Mouse (Mus musculus) neural tube, embryonic 13.5 days (tissue): ENCODE data around the gene Gba. TPM values are rescaled to one million over a fixed set of nuclear protein-coding genes. Genes with fewer than 3 reads are reported as not detected.

Source experiments
- ATAC-seq: fragments of 200-750 bp; cut with Nextera tagmentation; 2 replicates; pipeline ENCODE4 v1.8.0; 2017; ENCODE audit warnings: low read depth, mild to moderate bottlenecking, moderate TSS enrichment, moderate library complexity
- H3K27ac ChIP-seq: fragments of 300-500 bp; sonication (generic); replicated peaks from 2 replicates; pipeline ENCODE4 v1.5.1; 2015; ENCODE audit warnings: moderate library complexity, mild to moderate bottlenecking, inconsistent platforms
- H3K27me3 ChIP-seq: fragments of 300-500 bp; sonication (generic); 2 replicates; pipeline ENCODE4 v1.6.1; 2015; ENCODE audit warnings: mild to moderate bottlenecking, inconsistent platforms
- H3K36me3 ChIP-seq: fragments of 300-500 bp; sonication (generic); 2 replicates; pipeline ENCODE4 v1.6.1; 2015; ENCODE audit warnings: mild to moderate bottlenecking, inconsistent platforms
- H3K4me1 ChIP-seq: fragments of 300-500 bp; sonication (generic); replicated peaks from 2 replicates; pipeline ENCODE4 v1.6.1; 2015; ENCODE audit warnings: inconsistent platforms
- H3K4me2 ChIP-seq: fragments of 300-500 bp; sonication (generic); 2 replicates; pipeline ENCODE4 v1.6.1; 2015; ENCODE audit warnings: inconsistent platforms, mild to moderate bottlenecking, moderate library complexity
- H3K4me3 ChIP-seq: fragments of 300-500 bp; sonication (generic); 2 replicates; pipeline ENCODE4 v1.5.1; 2015; ENCODE audit warnings: mild to moderate bottlenecking, inconsistent platforms
- H3K9ac ChIP-seq: fragments of 300-500 bp; sonication (generic); 2 replicates; pipeline ENCODE4 v1.6.1; 2015; ENCODE audit warnings: moderate library complexity, mild to moderate bottlenecking, inconsistent platforms
- H3K9me3 ChIP-seq: fragments of 300-500 bp; sonication (generic); 2 replicates; pipeline ENCODE4 v1.6.1; 2016; ENCODE audit warnings: inconsistent platforms
- WGBS: fragments of 180-500 bp; shearing (Covaris S2); methylation state at CpG from one replicate; pipeline ENCODE4 v1.1.7; 2015; 5-methylcytosine and 5-hydroxymethylcytosine counted together
- microRNA counts: library from miRNA; unstranded; fragments of <30 nt; microRNA quantifications from one replicate; lab custom pipeline; 2016
- microRNA-seq: library from miRNA; unstranded; fragments of <30 nt; microRNA quantifications from one replicate; pipeline ENCODE4, GENCODE M21; 2016
- polyA plus RNA-seq: library from polyadenylated mRNA; unstranded; fragments of >200 nt; fragmentation: Nextera tagmentation; extraction: Ambion mirVana; gene quantifications from 2 replicates; pipeline ENCODE4 v1.2.1, GENCODE M21; 2015

Gene Gba
- polyA plus RNA-seq, 1 experiment from 2014 or later, result 50.0 TPM

- Histone ChIP-seq H3K4me2 (no peak overlapping the region), H3K4me1 (peaks cover 40% of the 10 kb centered on the region), H3K4me3 (no peak overlapping the region), H3K27me3 (no peaks in the 10 kb centered on the region), H3K36me3 (peaks cover 11% of the 10 kb centered on the region), H3K9ac (no peak overlapping the region), H3K9me3 (no peaks in the 10 kb centered on the region), H3K27ac (peak overlapping the region; percentile 4; the same call in 1 of the 2 replicates)
- ATAC-seq, result no peak
- WGBS, result 22% methylated on average over 7 of the region's 7 CpGs
Measured at GRCm38 (mm10) chr3:89250435-89251040, 47.8 kb downstream of the Gba start.

GRCm38 (mm10) chr3:89251365-89251895 is 48.7 kb downstream of the Gba start:
- Histone ChIP-seq H3K27me3 (no peaks in the 10 kb centered on the region), H3K9me3 (no peaks in the 10 kb centered on the region), H3K9ac (peak overlapping the region; percentile 22; the same call in 1 of the 2 replicates), H3K4me1 (peaks cover 34% of the 10 kb centered on the region), H3K4me3 (no peak overlapping the region), H3K4me2 (peak overlapping the region; percentile 39), H3K27ac (no peak overlapping the region; the same call in 1 of the 2 replicates), H3K36me3 (peaks cover 11% of the 10 kb centered on the region)
- WGBS, result 8% methylated on average over 17 of the region's 17 CpGs
- no peak for ATAC-seq

GRCm38 (mm10) chr3:89254994-89255393 is 52.3 kb downstream of the Gba start:
- Histone ChIP-seq H3K27me3 (no peaks in the 10 kb centered on the region), H3K9ac (no peak overlapping the region), H3K4me2 (no peak overlapping the region), H3K36me3 (no peaks in the 10 kb centered on the region), H3K9me3 (no peaks in the 10 kb centered on the region), H3K27ac (no peak overlapping the region), H3K4me1 (peaks cover 19% of the 10 kb centered on the region), H3K4me3 (no peak overlapping the region)
- no peak for ATAC-seq
- 91% methylated on average over 5 of the region's 5 CpGs for WGBS

- peaks cover 11% of the 10 kb centered on the region for H3K4me1 ChIP-seq
- no peaks in the 10 kb centered on the region for H3K36me3 ChIP-seq
- WGBS, result 75% methylated on average over 5 of the region's 5 CpGs
- H3K9me3 ChIP-seq, result no peaks in the 10 kb centered on the region
- H3K27ac ChIP-seq, result no peak overlapping the region
- ATAC-seq, result no peak
- H3K27me3 ChIP-seq, result no peaks in the 10 kb centered on the region
- no peak overlapping the region for H3K4me3 ChIP-seq
- no peak overlapping the region for H3K4me2 ChIP-seq
- H3K9ac ChIP-seq, result no peak overlapping the region
Measured at GRCm38 (mm10) chr3:89256177-89256576, 53.4 kb downstream of the Gba start.

MicroRNAs encoded within 50 kb of the gene (microRNA counts, 519-probe panel; counts per million panel counts)
- microRNA mmu-miR-92b (lab: Ali Mortazavi, UCI), result 3,707 counts per million, percentile 55 among the panel's probes with 10 or more counts

Small RNA genes within 50 kb of the gene (microRNA-seq; reads per million reads assigned to microRNA genes)
- 2,995 reads per million, percentile 88 among the genes with 10 or more reads in this experiment for gene Mir92b

Other genes with a start within 250 kb of the Gba start
- gene Rusc1, start 109.6 kb upstream of the Gba start, polyA plus RNA-seq, result 83.4 and 91.9 TPM in 2 replicates
- gene Gm43738, start 101.8 kb upstream of the Gba start, polyA plus RNA-seq, result 0.15 TPM in 1 of 2 replicates, not detected in the other
- gene Fdps, start 101.0 kb upstream of the Gba start, polyA plus RNA-seq, result 329 and 357 TPM in 2 replicates
- gene Pklr, start 66.8 kb upstream of the Gba start, polyA plus RNA-seq, result 0.14 and 0.46 TPM in 2 replicates
- gene Hcn3, start 42.7 kb upstream of the Gba start, polyA plus RNA-seq, result 34.6 and 35.6 TPM in 2 replicates
- 27.5 and 30.6 TPM in 2 replicates for gene Clk2, start 38.1 kb upstream of the Gba start, polyA plus RNA-seq
- 129 and 135 TPM in 2 replicates for gene Scamp3, start 25.5 kb upstream of the Gba start, polyA plus RNA-seq
- 38.9 and 49.9 TPM in 2 replicates for gene Fam189b, start 19.8 kb upstream of the Gba start, polyA plus RNA-seq
- gene Thbs3, start 12.3 kb downstream of the Gba start, polyA plus RNA-seq, result 45.6 and 52.8 TPM in 2 replicates
- 157 and 170 TPM in 2 replicates for gene Mtx1, start 24.2 kb downstream of the Gba start, polyA plus RNA-seq
- 1.0 and 1.1 TPM in 2 replicates for gene Muc1, start 26.1 kb downstream of the Gba start, polyA plus RNA-seq
- gene Krtcap2, start 43.0 kb downstream of the Gba start, polyA plus RNA-seq, result 248 and 258 TPM in 2 replicates
- gene Trim46, start 43.4 kb downstream of the Gba start, polyA plus RNA-seq, result 55.8 and 55.9 TPM in 2 replicates
- 76.9 and 81.4 TPM in 2 replicates for gene Dpm3, start 56.4 kb downstream of the Gba start, polyA plus RNA-seq
- gene Slc50a1, start 67.6 kb downstream of the Gba start, polyA plus RNA-seq, result 44.0 and 45.5 TPM in 2 replicates
- gene Efna1, start 78.2 kb downstream of the Gba start, polyA plus RNA-seq, result 12.5 and 14.5 TPM in 2 replicates
- 87.4 and 90.1 TPM in 2 replicates for gene Efna3, start 120.0 kb downstream of the Gba start, polyA plus RNA-seq
- 8.5 and 10.7 TPM in 2 replicates for gene Efna4, start 135.1 kb downstream of the Gba start, polyA plus RNA-seq
- gene Adam15, start 147.1 kb downstream of the Gba start, polyA plus RNA-seq, result 48.8 and 54.0 TPM in 2 replicates
- 0.17 TPM in 1 of 2 replicates, not detected in the other for gene Dcst2, start 159.0 kb downstream of the Gba start, polyA plus RNA-seq
- 0.88 and 1.1 TPM in 2 replicates for gene Dcst1, start 162.3 kb downstream of the Gba start, polyA plus RNA-seq
- gene Zbtb7b, start 191.8 kb downstream of the Gba start, polyA plus RNA-seq, result 0.54 and 0.68 TPM in 2 replicates
- 0.84 and 2.6 TPM in 2 replicates for gene Lenep, start 199.9 kb downstream of the Gba start, polyA plus RNA-seq
- gene Flad1, start 208.9 kb downstream of the Gba start, polyA plus RNA-seq, result 30.7 and 33.2 TPM in 2 replicates
- gene Cks1b, start 215.5 kb downstream of the Gba start, polyA plus RNA-seq, result 110 and 144 TPM in 2 replicates
- gene Shc1, start 215.5 kb downstream of the Gba start, polyA plus RNA-seq, result 41.8 and 45.1 TPM in 2 replicates
- gene Pygo2, start 227.3 kb downstream of the Gba start, polyA plus RNA-seq, result 40.4 and 47.7 TPM in 2 replicates
- 15.6 and 17.0 TPM in 2 replicates for gene Pbxip1, start 233.8 kb downstream of the Gba start, polyA plus RNA-seq